Mouse (Mus musculus) urinary bladder, adult 2 months (tissue): ENCODE measurements around the gene Trim41. TPM values are rescaled to one million over a fixed set of nuclear protein-coding genes. Genes with fewer than 3 reads are reported as not detected.
"Not testable (repeated sequence)": the region's sequence is repeated elsewhere in the genome, so short reads cannot be mapped to it uniquely, and the experiment has no call there.

Experiments
- DNase-seq: peaks from one replicate; pipeline ENCODE4 v3.0.0; 2022; ENCODE audit warnings: low spot score
- polyA plus RNA-seq: library from polyadenylated mRNA; depleted of rRNA; stranded (reverse); fragments of >200 nt; gene quantifications from 2 replicates; pipeline ENCODE4 v1.2.3, GENCODE M21; 2012

Gene Trim41
- polyA plus RNA-seq, 1 experiment = 34.8 TPM

DNA sequence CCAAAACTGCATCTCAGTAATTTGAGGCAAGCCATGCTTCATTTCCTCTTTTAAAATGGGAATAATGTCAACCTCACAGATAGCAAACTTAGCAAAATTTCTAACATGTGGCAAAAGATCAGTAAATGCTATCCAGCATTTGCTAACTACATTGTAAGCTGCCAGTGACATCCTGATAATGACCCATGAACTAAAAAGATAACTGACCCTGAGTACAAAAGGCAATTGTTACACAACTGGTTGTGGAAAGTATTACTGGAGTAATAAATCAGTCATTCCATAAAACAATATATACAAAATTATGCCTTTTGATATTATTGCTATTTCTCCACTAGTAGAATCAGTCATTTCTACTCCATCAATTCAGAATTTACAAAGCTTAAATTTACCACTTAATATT is 3.4 kb downstream of the Trim41 start:
- no peak for DNase-seq

- DNase-seq = no peak
These were observed 7.0 kb downstream of the Trim41 start for GRCm38 (mm10) chr11:48810142-48810541.

DNA sequence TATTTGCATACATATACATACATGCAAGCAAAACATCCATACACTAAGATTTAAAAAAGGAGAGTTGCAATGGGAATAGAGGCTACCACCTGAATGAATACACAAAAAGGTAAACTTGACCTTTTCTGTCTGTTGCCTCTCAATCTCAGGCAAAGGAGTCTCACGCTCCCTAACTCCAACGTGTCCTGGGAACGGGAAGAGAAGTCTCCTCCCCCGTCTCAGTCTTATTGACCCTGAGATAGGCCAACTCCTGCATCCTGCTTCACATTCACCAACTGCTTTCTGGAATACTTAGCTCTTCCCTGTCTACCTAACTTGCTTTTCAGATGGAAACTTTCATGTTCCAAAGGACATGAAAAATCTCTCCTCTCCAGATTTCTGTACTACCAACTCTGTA is 7.7 kb downstream of the Trim41 start:
- no peak for DNase-seq

DNA sequence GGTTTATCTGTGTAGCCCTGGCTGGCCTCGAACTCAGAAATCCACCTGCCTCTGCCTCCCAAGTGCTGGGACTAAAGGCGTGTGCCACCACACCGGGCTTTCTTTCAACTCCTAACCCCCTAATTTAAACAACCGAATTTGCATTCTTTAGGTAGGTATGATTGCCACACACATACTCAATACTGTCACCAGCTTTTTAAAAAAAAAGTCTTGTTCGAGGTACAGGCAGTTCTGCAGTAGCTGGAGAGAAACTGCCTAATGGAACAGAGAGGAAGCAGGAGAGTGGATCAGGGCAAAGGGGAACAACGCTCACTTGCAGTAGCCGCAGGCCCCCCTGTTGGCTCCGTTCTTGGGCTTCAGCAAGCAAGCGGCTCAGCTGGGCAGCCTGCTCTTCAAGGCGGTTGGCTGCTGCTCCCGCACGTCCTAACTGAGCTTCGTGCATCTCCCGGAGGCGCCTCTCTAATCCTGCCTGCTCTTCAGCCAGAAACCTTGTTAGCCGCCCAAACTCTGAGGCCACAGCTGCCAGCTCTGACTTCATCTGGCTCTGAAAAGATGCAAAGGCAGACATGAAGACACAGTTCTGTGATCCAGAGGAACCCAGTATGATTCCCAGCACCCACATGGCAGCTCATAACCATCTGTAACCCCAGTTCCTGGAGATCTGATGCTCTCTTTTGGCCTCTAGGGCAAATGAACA is 8.3 kb downstream of the Trim41 start:
- no peak for DNase-seq

DNA sequence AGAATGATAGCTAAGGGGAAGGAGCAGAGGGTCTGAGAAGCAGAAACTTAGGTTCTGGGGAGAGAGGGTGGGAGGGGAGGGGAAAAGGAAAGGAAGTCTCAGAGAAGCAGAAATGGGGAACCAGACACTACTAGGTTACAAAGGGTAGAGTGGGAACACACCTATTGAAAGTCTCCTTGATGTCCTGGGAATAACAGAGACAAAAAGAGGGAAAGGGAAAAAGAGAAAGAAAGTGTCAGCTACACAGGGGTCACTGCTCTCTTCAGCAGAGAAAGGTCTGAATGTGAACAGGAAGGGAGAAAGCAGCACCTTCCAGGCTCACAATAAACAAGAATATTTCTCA is 8.9 kb downstream of the Trim41 start:
- DNase-seq = no peak

- DNase-seq = no peak
These were observed 9.4 kb downstream of the Trim41 start for GRCm38 (mm10) chr11:48807563-48808303.

DNA sequence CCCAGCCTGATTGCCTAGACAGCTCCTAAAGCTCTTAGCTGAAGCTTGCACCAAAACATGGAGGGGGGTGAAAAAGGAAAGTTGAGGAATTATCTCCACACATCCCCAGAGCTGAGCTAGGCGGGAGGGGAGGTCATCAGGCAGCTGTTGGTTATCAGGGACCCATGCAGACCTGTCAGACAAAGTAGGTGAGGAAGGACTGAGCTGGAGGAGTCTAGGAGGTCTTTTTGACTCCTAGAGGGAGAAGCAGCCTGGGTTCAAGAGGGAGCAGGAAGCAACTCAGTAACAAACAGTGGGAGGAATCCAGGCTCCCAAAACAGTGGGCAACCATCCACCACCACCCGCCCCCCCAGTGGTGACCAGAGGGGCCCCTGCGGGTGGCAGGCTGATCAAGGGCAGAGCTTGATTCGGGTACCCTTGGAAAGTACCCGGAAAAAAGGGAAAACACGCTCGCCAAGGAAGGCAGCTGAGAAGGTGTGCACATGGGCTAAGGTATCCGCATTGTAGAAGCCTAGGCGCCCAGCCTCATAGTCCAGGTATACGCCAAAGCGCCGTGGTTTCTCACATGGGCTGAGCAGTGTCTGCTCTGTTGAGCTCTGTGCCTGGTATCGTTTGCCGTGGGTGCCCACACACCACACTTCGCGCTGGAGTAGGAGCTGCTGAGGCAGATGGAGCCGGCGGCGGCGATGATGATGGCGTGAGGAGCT is 10.1 kb downstream of the Trim41 start:
- DNase-seq = no peak

- no peak for DNase-seq
These were observed 12.2 kb downstream of the Trim41 start for GRCm38 (mm10) chr11:48804922-48805321.

- no peak for DNase-seq
These were observed 13.2 kb downstream of the Trim41 start for GRCm38 (mm10) chr11:48803988-48804387.

DNA sequence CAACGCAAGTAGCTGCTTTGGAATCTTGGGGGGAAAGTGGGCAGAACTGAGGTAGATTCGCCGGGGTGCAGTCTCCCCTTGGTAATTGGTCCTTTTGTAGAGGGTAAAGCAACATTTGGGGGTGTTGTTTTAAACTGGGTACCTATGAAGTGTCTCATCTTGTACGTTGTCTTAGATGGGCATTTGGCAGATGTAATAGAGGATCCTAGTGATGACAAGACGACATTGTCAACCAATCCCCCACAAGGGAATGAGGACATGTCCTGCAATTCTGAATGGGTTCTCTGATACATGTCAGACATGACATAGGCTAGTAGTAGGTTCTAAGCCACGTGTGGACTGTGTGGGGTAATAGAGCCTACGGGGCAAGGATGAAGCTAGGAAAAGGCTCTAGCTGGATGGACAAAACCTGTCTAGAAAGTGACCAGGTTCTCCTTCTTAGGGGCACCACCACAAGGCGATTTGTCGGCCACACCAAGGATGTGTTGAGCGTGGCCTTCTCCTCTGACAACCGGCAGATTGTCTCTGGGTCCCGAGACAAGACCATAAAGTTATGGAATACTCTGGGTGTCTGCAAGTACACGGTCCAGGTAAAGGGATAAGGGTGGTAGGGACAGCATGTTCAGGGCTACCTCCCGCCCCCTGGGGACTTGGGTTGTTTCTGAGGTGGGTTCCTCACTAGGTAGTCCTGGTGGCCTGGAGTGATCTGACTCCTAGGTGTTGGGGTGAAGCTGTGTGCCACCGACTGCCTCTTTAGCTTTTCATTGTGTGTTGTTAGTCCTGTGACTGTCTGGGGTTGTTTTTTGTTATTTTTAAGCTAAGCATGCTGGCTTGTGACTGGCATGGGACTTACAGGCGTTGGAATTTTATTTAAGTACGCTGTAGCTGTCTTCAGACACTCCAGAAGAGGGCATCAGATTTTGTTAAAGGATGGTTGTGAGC is 15.1 kb downstream of the Trim41 start:
- DNase-seq = no peak

- DNase-seq = peak; percentile 81
These were observed 17.0 kb downstream of the Trim41 start, which contains the start of gene Rack1 for GRCm38 (mm10) chr11:48799921-48800701. TSS of gene Rack1 (plus strand) at chr11:48800332.

GRCm38 (mm10) chr11:48798984-48799920 is 17.9 kb downstream of the Trim41 start:
- peak; percentile 43 for DNase-seq

DNA sequence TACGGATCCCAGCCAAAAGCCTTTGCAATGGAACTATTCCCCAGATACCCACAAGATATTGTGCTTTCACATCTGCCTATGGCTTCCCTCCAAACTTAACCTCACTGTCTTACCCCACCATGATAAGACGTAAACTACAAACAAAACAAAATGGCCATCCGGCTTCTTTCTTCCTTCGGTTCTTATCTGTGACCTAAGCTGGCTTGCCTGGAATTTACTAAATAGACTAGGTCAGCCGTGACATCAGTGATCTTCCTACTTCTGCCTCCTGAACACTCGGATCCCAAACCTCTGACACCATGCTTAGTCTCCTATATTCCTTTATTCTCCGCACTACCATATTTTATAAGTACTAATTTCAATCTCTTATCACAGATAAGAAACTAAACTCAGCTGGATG is 18.8 kb downstream of the Trim41 start:
- DNase-seq = no peak

- DNase-seq = no peak
These were observed 19.9 kb downstream of the Trim41 start for GRCm38 (mm10) chr11:48797287-48797686.

DNA sequence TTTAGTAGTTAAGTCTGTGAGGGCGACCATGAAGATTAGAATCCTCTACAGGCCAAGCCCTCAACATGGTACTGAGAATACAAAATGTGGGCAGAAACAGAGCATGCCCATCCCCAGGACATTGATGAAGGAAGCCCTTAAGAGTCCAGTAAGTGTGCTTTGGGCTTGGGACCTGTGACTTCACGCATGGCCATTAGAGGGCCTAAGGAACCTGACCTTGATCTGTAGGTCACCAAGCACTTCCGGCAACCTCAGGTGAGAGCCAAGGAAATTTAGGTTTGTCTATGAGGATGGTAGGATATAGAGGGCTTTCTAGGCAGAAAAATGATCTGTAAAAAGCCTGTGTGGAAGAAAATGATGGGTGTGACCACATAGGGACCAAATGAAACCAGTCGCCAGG is 20.9 kb downstream of the Trim41 start:
- DNase-seq = no peak

GRCm38 (mm10) chr11:48795221-48795620 is 21.9 kb downstream of the Trim41 start:
- DNase-seq = no peak

DNA sequence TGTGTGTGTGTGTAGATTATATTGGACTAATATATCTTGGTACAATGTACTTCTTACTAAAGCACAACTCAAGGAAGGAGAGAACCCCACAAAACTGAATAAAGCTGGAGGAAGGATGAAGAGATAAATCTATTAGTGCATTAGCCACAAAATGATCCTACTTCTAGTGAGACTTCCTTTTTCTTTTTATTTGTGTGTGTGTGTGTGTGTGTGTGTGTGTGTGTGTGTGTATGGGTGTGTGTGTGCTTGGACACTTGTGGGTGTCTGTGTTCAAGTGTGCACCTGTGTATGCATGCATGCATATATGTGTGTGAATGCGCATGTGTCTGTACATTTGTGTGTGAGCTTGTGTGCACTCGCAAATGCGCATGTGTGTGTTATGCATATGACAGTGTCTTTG is 24.0 kb downstream of the Trim41 start:
- DNase-seq = no peak

DNA sequence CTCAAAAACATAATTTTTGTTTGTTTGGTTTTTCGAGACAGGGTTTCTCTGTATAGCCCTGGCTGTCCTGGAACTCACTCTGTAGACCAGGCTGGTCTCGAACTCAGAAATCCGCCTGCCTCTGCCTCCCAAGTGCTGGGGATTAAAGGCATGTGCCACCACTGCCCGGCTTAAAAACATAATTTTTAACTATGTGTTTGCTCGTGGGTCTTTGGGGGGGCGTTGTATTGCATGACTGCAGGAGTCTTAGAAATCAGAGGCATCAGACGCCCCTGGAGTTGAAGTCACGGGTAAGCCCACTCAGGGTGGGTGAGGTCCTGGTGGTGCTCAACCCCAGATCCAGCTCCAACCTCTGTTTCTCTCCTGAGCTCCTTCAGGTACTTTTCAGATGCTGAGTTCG is 25.3 kb downstream of the Trim41 start:
- not testable (repeated sequence) for DNase-seq

GRCm38 (mm10) chr11:48790946-48791345 is 26.2 kb downstream of the Trim41 start:
- no peak for DNase-seq
